Mouse (Mus musculus) midbrain, embryonic 11.5 days (tissue): ENCODE measurements around the gene Coro1b. TPM values are rescaled to one million over a fixed set of nuclear protein-coding genes. Genes with fewer than 3 reads are reported as not detected.
"Not testable (repeated sequence)": the region's sequence is repeated elsewhere in the genome, so short reads cannot be mapped to it uniquely, and the experiment has no call there.

Source experiments
- ATAC-seq: fragments of 200-750 bp; cut with Nextera tagmentation; 2 replicates; pipeline ENCODE4 v1.8.0; 2017; ENCODE audit warnings: moderate TSS enrichment, moderate library complexity; ENCODE audit not compliant: low FRiP score
- DNase-seq: peaks from one replicate; pipeline ENCODE4 v3.0.0; 2015; ENCODE audit warnings: low spot score; ENCODE audit errors: missing footprints
- H3K27ac ChIP-seq: fragments of 300-500 bp; sonication (generic); 2 replicates; pipeline ENCODE4 v1.5.1; 2014; ENCODE audit warnings: low read depth, low read length
- H3K27me3 ChIP-seq: fragments of 300-500 bp; sonication (generic); 2 replicates; pipeline ENCODE4 v1.6.1; 2014; ENCODE audit warnings: mild to moderate bottlenecking, low read length, moderate library complexity, mixed read lengths; ENCODE audit not compliant: control insufficient read depth, insufficient read depth
- H3K36me3 ChIP-seq: fragments of 300-500 bp; sonication (generic); 2 replicates; pipeline ENCODE4 v1.6.1; 2014; ENCODE audit warnings: mild to moderate bottlenecking, low read length, moderate library complexity, mixed read lengths; ENCODE audit not compliant: control insufficient read depth, insufficient read depth
- H3K4me1 ChIP-seq: fragments of 300-500 bp; sonication (generic); 2 replicates; pipeline ENCODE4 v1.6.1; 2014; ENCODE audit warnings: low read length; ENCODE audit not compliant: control insufficient read depth, insufficient read depth
- H3K4me2 ChIP-seq: fragments of 300-500 bp; sonication (generic); 2 replicates; pipeline ENCODE4 v1.6.1; 2014; ENCODE audit warnings: mild to moderate bottlenecking, moderate library complexity
- H3K4me3 ChIP-seq: fragments of 300-500 bp; sonication (generic); 2 replicates; pipeline ENCODE4 v1.5.1; 2014; ENCODE audit warnings: low read depth, low read length
- H3K9ac ChIP-seq: fragments of 300-500 bp; sonication (generic); 2 replicates; pipeline ENCODE4 v1.6.1; 2014; ENCODE audit warnings: low read length
- H3K9me3 ChIP-seq: fragments of 300-500 bp; sonication (generic); 2 replicates; pipeline ENCODE4 v1.6.1; 2016; ENCODE audit warnings: low read length; ENCODE audit not compliant: control insufficient read depth
- WGBS: fragments of 180-500 bp; shearing (Covaris S2); extraction: QIAGEN DNeasy Blood & Tissue Kit; methylation state at CpG from one replicate; pipeline ENCODE4 v1.1.7; 2014; 5-methylcytosine and 5-hydroxymethylcytosine counted together
- polyA plus RNA-seq: library from polyadenylated mRNA; unstranded; fragments of >200 nt; fragmentation: Nextera tagmentation; extraction: Ambion mirVana; gene quantifications from 2 replicates; pipeline ENCODE4 v1.2.1, GENCODE M21; 2014

Coro1b gene
- polyA plus RNA-seq, 1 experiment from 2014 or later: 127 TPM

- not testable (repeated sequence) for H3K27me3 ChIP-seq, H3K9me3 ChIP-seq, H3K9ac ChIP-seq, ATAC-seq, H3K4me1 ChIP-seq, H3K4me2 ChIP-seq, H3K4me3 ChIP-seq, DNase-seq, H3K27ac ChIP-seq, H3K36me3 ChIP-seq
- whole genome bisulfite sequencing: 83% methylated on average over 6 of the region's 6 CpGs
These were observed 13.0 kb upstream of the Coro1b start for GRCm38 (mm10) chr19:4135229-4135962.

- not testable (repeated sequence) for H3K4me1 ChIP-seq, DNase-seq, H3K27me3 ChIP-seq, H3K27ac ChIP-seq, H3K4me2 ChIP-seq, H3K9me3 ChIP-seq, H3K4me3 ChIP-seq, H3K9ac ChIP-seq, ATAC-seq, H3K36me3 ChIP-seq
- WGBS: 28% methylated on average over 8 of the region's 8 CpGs
These were observed 12.5 kb upstream of the Coro1b start for GRCm38 (mm10) chr19:4135963-4136345.

GRCm38 (mm10) chr19:4136463-4136862 is 12.0 kb upstream of the Coro1b start:
- WGBS: 79% methylated on average over 5 of the region's 5 CpGs
- ATAC-seq (no peak), DNase-seq (no peak)
- Histone ChIP-seq H3K4me1 (no peaks in the 10 kb centered on the region), H3K9ac (no peak overlapping the region), H3K27me3 (no peaks in the 10 kb centered on the region), H3K4me2 (no peak overlapping the region), H3K4me3 (no peak overlapping the region), H3K9me3 (no peaks in the 10 kb centered on the region), H3K36me3 (peaks cover 3% of the 10 kb centered on the region), H3K27ac (no peak overlapping the region)

- Histone ChIP-seq H3K4me3 (no peak overlapping the region), H3K27me3 (no peaks in the 10 kb centered on the region), H3K9ac (no peak overlapping the region), H3K36me3 (no peaks in the 10 kb centered on the region; the same call in 1 of the 2 replicates), H3K27ac (no peak overlapping the region), H3K4me2 (no peak overlapping the region), H3K9me3 (no peaks in the 10 kb centered on the region), H3K4me1 (no peaks in the 10 kb centered on the region)
- DNase-seq (no peak), ATAC-seq (no peak)
- 82% methylated on average over 5 of the region's 5 CpGs for WGBS
These were observed 10.5 kb upstream of the Coro1b start for GRCm38 (mm10) chr19:4137913-4138312.

- WGBS: 69% methylated on average over 2 of the region's 2 CpGs
- H3K9ac ChIP-seq: no peak within 1 kb of the TSS
These were observed 9.0 kb upstream of the Coro1b start, which contains the start of gene Gpr152 for GRCm38 (mm10) chr19:4139446-4139845. Gene Gpr152 (plus strand): TSS chr19:4139787.

GRCm38 (mm10) chr19:4140147-4140546 is 8.3 kb upstream of the Coro1b start:
- Histone ChIP-seq H3K4me2 (no peak overlapping the region), H3K27me3 (no peaks in the 10 kb centered on the region), H3K27ac (no peak overlapping the region), H3K9ac (no peak overlapping the region), H3K36me3 (no peaks in the 10 kb centered on the region), H3K9me3 (no peaks in the 10 kb centered on the region), H3K4me3 (no peak overlapping the region), H3K4me1 (no peaks in the 10 kb centered on the region)
- ATAC-seq (no peak), DNase-seq (no peak)
- WGBS: 81% methylated on average over 6 of the region's 6 CpGs

More at GRCm38 (mm10) chr19:4139446-4139845, 9.0 kb upstream of the Coro1b start, which contains the start of gene Gpr152:
- Histone ChIP-seq H3K27me3 (no peaks in the 10 kb centered on the region), H3K4me1 (no peaks in the 10 kb centered on the region), H3K27ac (no peak within 1 kb of the TSS), H3K36me3 (no peaks in the 10 kb centered on the region), H3K9me3 (no peaks in the 10 kb centered on the region), H3K4me3 (no peak within 1 kb of the TSS), H3K4me2 (no peak within 1 kb of the TSS)
- DNase-seq: no peak
- ATAC-seq: no peak

GRCm38 (mm10) chr19:4142416-4143173 is 5.8 kb upstream of the Coro1b start:
- Histone ChIP-seq H3K9ac (no peak overlapping the region), H3K27ac (no peak overlapping the region), H3K4me2 (no peak overlapping the region), H3K4me3 (no peak overlapping the region), H3K27me3 (no peaks in the 10 kb centered on the region), H3K9me3 (no peaks in the 10 kb centered on the region), H3K36me3 (no peaks in the 10 kb centered on the region), H3K4me1 (peaks cover under 1% of the 10 kb centered on the region; the same call in 1 of the 2 replicates)
- DNase-seq (no peak), ATAC-seq (no peak)
- 92% methylated on average over 18 of the region's 18 CpGs for WGBS

GRCm38 (mm10) chr19:4143759-4144268 is 4.6 kb upstream of the Coro1b start, which contains the start of gene Cabp4:
Gene Cabp4 (minus strand): TSS chr19:4144033.
- WGBS: 84% methylated on average over 7 of the region's 7 CpGs
- Histone ChIP-seq H3K27ac (no peak within 1 kb of the TSS), H3K9me3 (no peaks in the 10 kb centered on the region), H3K4me1 (peaks cover 8% of the 10 kb centered on the region), H3K4me3 (no peak within 1 kb of the TSS), H3K4me2 (no peak within 1 kb of the TSS), H3K27me3 (no peaks in the 10 kb centered on the region), H3K36me3 (no peaks in the 10 kb centered on the region), H3K9ac (no peak within 1 kb of the TSS)
- ATAC-seq: no peak
- no peak for DNase-seq
